Mouse (Mus musculus): ENCODE results near the gene Ebf1. TPM values are rescaled to one million over a fixed set of nuclear protein-coding genes. Genes with fewer than 3 reads are reported as not detected.

The Ebf1 gene
- polyA plus RNA-seq, 1 experiment: 2.7 TPM

GRCm38 (mm10) chr11:44832227-44832939 lies 215.3 kb downstream of the Ebf1 start:
- Histone ChIP-seq H3ac (ENCODE audit: control insufficient read depth, insufficient read length) (no peak overlapping the region), H3K36me3 (ENCODE audit: control insufficient read depth, insufficient read depth) (no peaks in the 10 kb centered on the region), H3K4me2 (ENCODE audit: low read depth) (no peak overlapping the region), H3K4me3 (no peak overlapping the region), H3K79me2 (ENCODE audit: control insufficient read depth, insufficient read depth) (peaks cover 4% of the 10 kb centered on the region), H3K27me3 (ENCODE audit: control insufficient read depth, insufficient read depth, insufficient read length) (no peaks in the 10 kb centered on the region)
- TF ChIP-seq MAX (IDR thresholded peaks at IDR 0.05; ENCODE audit: low read depth): no peak
- no peak for TF ChIP-seq CEBPB (IDR thresholded peaks at IDR 0.05; ENCODE audit: insufficient read depth, poor library complexity, severe bottlenecking)
- TF ChIP-seq MYOD1 (IDR thresholded peaks at IDR 0.05; ENCODE audit: control insufficient read depth in 1 of 3, insufficient read length in 2 of 3, low read depth in 2 of 3): no peak
- TF ChIP-seq E2F4 (IDR thresholded peaks at IDR 0.05; ENCODE audit: insufficient read depth): no peak
- no peak for TF ChIP-seq TCF3 (IDR thresholded peaks at IDR 0.05; ENCODE audit: insufficient read length, low read depth)
- no peak for TF ChIP-seq POLR2A (IDR thresholded peaks at IDR 0.05; ENCODE audit: insufficient read length, low read depth)
- no peak for TF ChIP-seq SRF (IDR thresholded peaks at IDR 0.05; ENCODE audit: control insufficient read depth, insufficient read length, low read depth)
- TF ChIP-seq USF1 (IDR thresholded peaks at IDR 0.05; ENCODE audit: low read depth): no peak
- no peak for TF ChIP-seq MYOG (IDR thresholded peaks at IDR 0.05; ENCODE audit: control insufficient read depth in 1 of 3, insufficient read depth in 1 of 3, insufficient read length in 2 of 3, low read depth in 2 of 3)
- TF ChIP-seq POLR2AphosphoS2 (IDR thresholded peaks at IDR 0.05; ENCODE audit: insufficient read length, low read depth): no peak
- no peak for TF ChIP-seq TCF12 (IDR thresholded peaks at IDR 0.05; ENCODE audit: insufficient read depth, poor library complexity, severe bottlenecking)
- no peak for TF ChIP-seq REST (IDR thresholded peaks at IDR 0.05; ENCODE audit: insufficient read depth, insufficient read length)

DNA sequence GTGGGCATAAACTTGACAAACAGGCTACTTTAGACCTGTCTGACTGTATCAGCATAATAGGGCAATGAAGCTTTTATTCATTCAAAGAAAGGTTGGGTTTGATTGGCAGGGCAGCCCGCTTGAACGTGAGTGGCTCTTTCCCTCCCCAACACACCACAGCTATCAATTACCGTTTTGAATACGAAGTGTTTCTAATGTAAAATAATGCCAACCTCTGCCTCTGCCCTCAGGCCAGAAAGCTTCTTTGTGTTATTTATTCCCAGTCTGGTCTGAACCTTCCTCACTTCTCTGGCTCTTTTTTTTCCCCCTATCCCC lies 215.8 kb downstream of the Ebf1 start:
- no peak for TF ChIP-seq TCF12 (IDR thresholded peaks at IDR 0.05; ENCODE audit: insufficient read depth, poor library complexity, severe bottlenecking)
- TF ChIP-seq TCF3 (IDR thresholded peaks at IDR 0.05; ENCODE audit: insufficient read length, low read depth): no peak
- TF ChIP-seq E2F4 (IDR thresholded peaks at IDR 0.05; ENCODE audit: insufficient read depth): no peak
- TF ChIP-seq POLR2AphosphoS2 (IDR thresholded peaks at IDR 0.05; ENCODE audit: insufficient read length, low read depth): no peak
- Histone ChIP-seq H3K4me3 (no peak overlapping the region), H3K79me2 (ENCODE audit: control insufficient read depth, insufficient read depth) (peaks cover 4% of the 10 kb centered on the region), H3K27me3 (ENCODE audit: control insufficient read depth, insufficient read depth, insufficient read length) (no peaks in the 10 kb centered on the region), H3ac (ENCODE audit: control insufficient read depth, insufficient read length) (no peak overlapping the region), H3K36me3 (ENCODE audit: control insufficient read depth, insufficient read depth) (no peaks in the 10 kb centered on the region), H3K4me2 (ENCODE audit: low read depth) (no peak overlapping the region)

- Histone ChIP-seq H3K36me3 (ENCODE audit: control insufficient read depth, insufficient read depth) (no peaks in the 10 kb centered on the region), H3K4me2 (ENCODE audit: low read depth) (no peak overlapping the region), H3ac (ENCODE audit: control insufficient read depth, insufficient read length) (no peak overlapping the region), H3K4me3 (no peak overlapping the region), H3K27me3 (ENCODE audit: control insufficient read depth, insufficient read depth, insufficient read length) (no peaks in the 10 kb centered on the region), H3K79me2 (ENCODE audit: control insufficient read depth, insufficient read depth) (peaks cover 4% of the 10 kb centered on the region)
- TF ChIP-seq MYOG (IDR thresholded peaks at IDR 0.05; ENCODE audit: control insufficient read depth in 1 of 3, insufficient read depth in 1 of 3, insufficient read length in 2 of 3, low read depth in 2 of 3): no peak
- TF ChIP-seq MAX (IDR thresholded peaks at IDR 0.05; ENCODE audit: low read depth): no peak
- no peak for TF ChIP-seq POLR2A (IDR thresholded peaks at IDR 0.05; ENCODE audit: insufficient read length, low read depth)
- TF ChIP-seq TCF3 (IDR thresholded peaks at IDR 0.05; ENCODE audit: insufficient read length, low read depth): no peak
- no peak for TF ChIP-seq TCF12 (IDR thresholded peaks at IDR 0.05; ENCODE audit: insufficient read depth, poor library complexity, severe bottlenecking)
- TF ChIP-seq MYOD1 (IDR thresholded peaks at IDR 0.05; ENCODE audit: control insufficient read depth in 1 of 3, insufficient read length in 2 of 3, low read depth in 2 of 3): no peak
These were observed 216.4 kb downstream of the Ebf1 start for GRCm38 (mm10) chr11:44833351-44833996.

- Histone ChIP-seq H3K27me3 (ENCODE audit: control insufficient read depth, insufficient read depth, insufficient read length) (no peaks in the 10 kb centered on the region), H3K4me2 (ENCODE audit: low read depth) (no peak overlapping the region), H3K79me2 (ENCODE audit: control insufficient read depth, insufficient read depth) (no peaks in the 10 kb centered on the region), H3ac (ENCODE audit: control insufficient read depth, insufficient read length) (no peak overlapping the region), H3K4me3 (no peak overlapping the region), H3K36me3 (ENCODE audit: control insufficient read depth, insufficient read depth) (no peaks in the 10 kb centered on the region)
- no peak for TF ChIP-seq MYOD1 (IDR thresholded peaks at IDR 0.05; ENCODE audit: control insufficient read depth in 1 of 3, insufficient read length in 2 of 3, low read depth in 2 of 3)
- no peak for TF ChIP-seq POLR2AphosphoS2 (IDR thresholded peaks at IDR 0.05; ENCODE audit: insufficient read length, low read depth)
- TF ChIP-seq TCF12 (IDR thresholded peaks at IDR 0.05; ENCODE audit: insufficient read depth, poor library complexity, severe bottlenecking): no peak
- TF ChIP-seq MYOG (IDR thresholded peaks at IDR 0.05; ENCODE audit: control insufficient read depth in 1 of 3, insufficient read depth in 1 of 3, insufficient read length in 2 of 3, low read depth in 2 of 3): no peak
- no peak for TF ChIP-seq USF1 (IDR thresholded peaks at IDR 0.05; ENCODE audit: low read depth)
- no peak for TF ChIP-seq E2F4 (IDR thresholded peaks at IDR 0.05; ENCODE audit: insufficient read depth)
These were observed 218.0 kb downstream of the Ebf1 start for GRCm38 (mm10) chr11:44835166-44835565.

- no peaks in the 10 kb centered on the region for H3K36me3 ChIP-seq (ENCODE audit: control insufficient read depth, insufficient read depth)
- H3K79me2 ChIP-seq (ENCODE audit: control insufficient read depth, insufficient read depth): no peaks in the 10 kb centered on the region
- no peaks in the 10 kb centered on the region for H3K27me3 ChIP-seq (ENCODE audit: control insufficient read depth, insufficient read depth, insufficient read length)
- TF ChIP-seq TCF3 (IDR thresholded peaks at IDR 0.05; ENCODE audit: insufficient read length, low read depth): no peak
- TF ChIP-seq MYOG (IDR thresholded peaks at IDR 0.05; ENCODE audit: control insufficient read depth in 1 of 3, insufficient read depth in 1 of 3, insufficient read length in 2 of 3, low read depth in 2 of 3): no peak
- no peak for TF ChIP-seq E2F4 (IDR thresholded peaks at IDR 0.05; ENCODE audit: insufficient read depth)
- no peak for TF ChIP-seq REST (IDR thresholded peaks at IDR 0.05; ENCODE audit: insufficient read depth, insufficient read length)
- no peak for TF ChIP-seq USF1 (IDR thresholded peaks at IDR 0.05; ENCODE audit: low read depth)
- TF ChIP-seq POLR2AphosphoS2 (IDR thresholded peaks at IDR 0.05; ENCODE audit: insufficient read length, low read depth): no peak
- H3ac ChIP-seq (ENCODE audit: control insufficient read depth, insufficient read length): no peak overlapping the region
- no peak overlapping the region for H3K4me3 ChIP-seq
- H3K4me2 ChIP-seq (ENCODE audit: low read depth): no peak overlapping the region
These were observed 220.5 kb downstream of the Ebf1 start for GRCm38 (mm10) chr11:44837592-44837991.

All from myocyte (in vitro differentiated cells).